Mouse (Mus musculus): Measurements from ENCODE around the gene Gtf2ird2.

GRCm38 (mm10) chr5:134271421-134271820, 87.6 kb downstream of the Gtf2ird2 start:
- TF ChIP-seq CTCF (IDR thresholded peaks at IDR 0.05; ENCODE audit: low read depth, low read length) (no peak), POLR2A (IDR thresholded peaks at IDR 0.05; ENCODE audit: extremely low read depth, insufficient read depth, low read length) (no peak)
